Mouse (Mus musculus) bone marrow macrophage, adult 2 months (primary cell): ENCODE data around the gene Trp53bp1. TPM values are rescaled to one million over a fixed set of nuclear protein-coding genes. Genes with fewer than 3 reads are reported as not detected.

Experiments used
- H3K27ac ChIP-seq: 2 replicates; pipeline ENCODE4 v1.5.1; 2012; ENCODE audit warnings: low read depth, low read length; ENCODE audit not compliant: insufficient read depth
- H3K4me1 ChIP-seq: 2 replicates; pipeline ENCODE4 v1.6.1; 2012; ENCODE audit warnings: low read length; ENCODE audit not compliant: control insufficient read depth, insufficient read depth
- H3K4me3 ChIP-seq: 2 replicates; pipeline ENCODE4 v1.5.1; 2012; ENCODE audit warnings: mild to moderate bottlenecking, low read length, moderate library complexity; ENCODE audit not compliant: insufficient read depth
- CTCF ChIP-seq: IDR thresholded peaks from 2 replicates; pipeline ENCODE4 v1.5.1; 2012; ENCODE audit warnings: low read depth, mild to moderate bottlenecking, low read length, moderate library complexity
- POLR2A ChIP-seq: IDR thresholded peaks from 2 replicates; pipeline ENCODE4 v1.6.1; 2012; ENCODE audit warnings: mild to moderate bottlenecking, low read depth, low read length, borderline replicate concordance
- polyA plus RNA-seq: library from polyadenylated mRNA; stranded (reverse); fragments of >200 nt; gene quantifications from 2 replicates; pipeline ENCODE4 v1.2.4, GENCODE M21; 2012; ENCODE audit not compliant: missing spikeins, insufficient read depth, insufficient read length

Trp53bp1 gene
- polyA plus RNA-seq, 1 experiment, result 22.6 TPM

GRCm38 (mm10) chr2:121294753-121295607 lies 23.8 kb upstream of the Trp53bp1 start:
- TF ChIP-seq POLR2A, result no peak
- no peak for TF ChIP-seq CTCF
- Histone ChIP-seq H3K27ac (no peak overlapping the region), H3K4me3 (no peak overlapping the region), H3K4me1 (peaks cover 9% of the 10 kb centered on the region)

DNA sequence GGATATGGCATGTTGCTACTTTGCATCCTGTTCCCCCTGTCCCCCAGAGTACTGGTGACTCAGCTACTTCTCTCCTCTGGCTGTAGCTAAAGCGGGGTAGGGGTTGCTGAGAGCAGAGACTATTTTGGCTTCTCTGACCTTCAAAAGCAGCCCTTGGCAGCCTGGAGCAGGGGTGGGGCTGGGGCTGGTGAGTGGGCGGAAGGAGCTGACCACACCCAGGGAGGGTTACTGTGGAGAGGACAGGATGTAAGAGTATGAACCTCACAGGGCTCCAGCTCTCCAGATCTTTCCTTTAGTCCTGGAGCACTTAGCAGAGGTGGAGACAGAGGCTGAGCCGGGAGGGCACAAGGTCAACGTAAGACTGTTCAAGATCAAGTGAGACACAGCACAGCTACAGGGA lies 23.0 kb upstream of the Trp53bp1 start:
- TF ChIP-seq POLR2A, result no peak
- no peak for TF ChIP-seq CTCF
- Histone ChIP-seq H3K4me1 (peaks cover 12% of the 10 kb centered on the region), H3K27ac (no peak overlapping the region), H3K4me3 (no peak overlapping the region)

GRCm38 (mm10) chr2:121292316-121293013 lies 21.3 kb upstream of the Trp53bp1 start:
- Histone ChIP-seq H3K27ac (no peak overlapping the region), H3K4me1 (peaks cover 16% of the 10 kb centered on the region), H3K4me3 (no peak overlapping the region)
- no peak for TF ChIP-seq POLR2A

- H3K27ac ChIP-seq, result no peak overlapping the region
- peaks cover 16% of the 10 kb centered on the region for H3K4me1 ChIP-seq
- H3K4me3 ChIP-seq, result peak overlapping the region; percentile 71
- TF ChIP-seq CTCF (no peak), POLR2A (no peak)
Observed at GRCm38 (mm10) chr2:121289730-121290540, 18.7 kb upstream of the Trp53bp1 start.

DNA sequence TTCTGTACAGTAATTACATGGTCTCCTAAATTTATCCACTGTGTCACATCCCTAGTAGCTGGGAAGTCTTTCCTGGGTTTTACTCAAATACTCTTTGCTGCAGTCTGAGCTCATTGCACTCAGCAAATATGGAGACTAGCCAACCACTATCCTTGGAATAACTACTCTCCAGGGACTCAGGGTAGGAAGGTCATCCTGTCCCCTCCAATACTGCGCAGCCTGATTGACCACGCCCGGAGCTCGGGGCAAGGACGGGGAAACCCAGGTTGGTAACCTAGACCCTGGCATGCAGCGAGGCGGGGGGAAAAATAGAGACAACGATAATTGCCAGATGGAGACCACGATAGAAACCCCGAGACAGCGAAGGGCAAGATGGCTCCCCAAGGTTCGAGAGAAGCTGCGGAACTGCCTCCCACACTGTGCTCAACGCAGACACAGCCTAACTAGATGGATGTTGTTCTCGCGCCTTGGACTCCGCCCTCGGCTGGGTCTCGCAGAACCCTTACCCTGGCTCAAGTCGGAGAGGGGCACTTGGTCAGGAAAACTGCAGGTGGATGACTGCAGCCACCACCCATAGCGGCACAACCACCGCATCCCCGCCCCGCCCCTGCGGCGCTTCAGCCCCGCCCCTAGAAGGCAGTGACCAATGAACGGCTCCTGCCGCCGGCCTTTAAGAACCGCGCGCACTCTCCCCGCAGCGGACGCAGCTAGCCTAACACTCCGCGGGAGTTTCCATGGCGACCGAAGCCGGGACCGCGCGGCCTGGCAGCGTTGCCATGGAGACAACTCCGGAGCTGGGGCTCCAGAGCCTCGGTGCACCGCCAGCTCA lies 17.9 kb upstream of the Trp53bp1 start, which contains the start of gene Map1a:
Gene Map1a (plus strand): TSS at position 700 of the 829 bp plus-strand sequence.
- TF ChIP-seq CTCF, result no peak
- no peak for TF ChIP-seq POLR2A
- peaks cover 8% of the 10 kb centered on the region; the same call in 1 of the 2 replicates for H3K4me1 ChIP-seq
- H3K4me3 ChIP-seq, result peak within 1 kb of the TSS; percentile 71
- no peak within 1 kb of the TSS for H3K27ac ChIP-seq

DNA sequence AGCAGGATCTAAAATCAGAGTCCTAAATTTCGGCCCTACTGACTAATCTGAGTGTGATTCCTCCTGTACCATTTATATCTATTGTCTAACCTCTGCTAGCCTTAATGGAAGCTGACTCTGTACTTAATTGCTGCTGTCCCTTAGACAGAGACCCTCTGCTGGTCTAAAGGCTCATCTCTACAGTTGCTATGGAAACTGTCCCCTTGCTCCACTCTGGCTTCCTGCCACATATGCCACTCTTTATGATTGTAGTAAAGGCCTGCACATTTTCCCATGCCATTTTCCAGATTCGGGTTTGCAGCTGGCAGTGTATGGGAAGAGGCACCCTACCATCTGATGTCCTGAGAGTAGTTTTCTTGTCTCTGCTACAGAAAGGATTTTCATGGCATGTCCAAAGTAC lies 16.6 kb upstream of the Trp53bp1 start:
- no peak for TF ChIP-seq POLR2A
- no peak for TF ChIP-seq CTCF
- no peak overlapping the region for H3K4me3 ChIP-seq

DNA sequence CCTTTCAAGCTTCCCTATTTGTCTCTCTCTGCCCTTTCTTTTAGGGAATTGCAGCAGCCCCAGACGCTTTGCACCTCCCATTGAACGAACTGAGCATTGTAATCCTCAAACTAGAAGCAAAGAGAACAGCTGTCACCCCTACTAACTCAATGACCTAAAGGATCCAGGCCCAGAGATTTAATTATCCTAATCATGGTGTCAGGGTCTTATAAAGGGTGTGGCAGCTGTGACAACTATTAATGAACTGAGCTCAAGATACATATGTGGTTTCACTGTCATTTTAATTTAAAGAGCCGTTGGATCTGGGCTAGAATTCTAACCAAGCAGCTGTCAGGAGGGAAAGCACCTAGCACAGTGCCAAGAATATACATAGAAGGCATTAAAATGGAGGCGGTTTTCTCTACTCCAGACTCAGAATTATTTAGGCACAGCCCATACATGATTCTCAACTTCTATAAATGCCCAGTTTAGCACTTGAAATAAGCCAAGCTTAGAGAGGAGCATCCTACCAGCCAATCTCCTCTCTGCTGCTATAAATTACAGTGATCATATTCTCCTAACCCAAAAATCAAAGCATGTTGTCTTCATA lies 815 bp upstream of the Trp53bp1 start:
- Histone ChIP-seq H3K27ac (no peak overlapping the region), H3K4me3 (peak overlapping the region; percentile 63), H3K4me1 (peaks cover 14% of the 10 kb centered on the region)
- TF ChIP-seq CTCF (no peak), POLR2A (no peak)

More for the DNA sequence above, 16.6 kb upstream of the Trp53bp1 start:
- Histone ChIP-seq H3K27ac (no peak overlapping the region), H3K4me1 (peaks cover 7% of the 10 kb centered on the region; the same call in 1 of the 2 replicates)

GRCm38 (mm10) chr2:121270521-121271235 lies 529 bp downstream of the Trp53bp1 start:
- H3K4me1 ChIP-seq, result peaks cover 6% of the 10 kb centered on the region
- peak overlapping the region; percentile 63 for H3K4me3 ChIP-seq
- no peak overlapping the region for H3K27ac ChIP-seq
- no peak for TF ChIP-seq POLR2A
- no peak for TF ChIP-seq CTCF
